Mouse (Mus musculus) small intestine, adult 2 months (tissue): ENCODE measurements around the gene Pi4k2b.

ENCODE experiments used
- CTCF ChIP-seq: fragments of 200-500 bp; IDR thresholded peaks from 2 replicates; pipeline ENCODE4 v1.5.1; 2012; ENCODE audit warnings: low read depth, mild to moderate bottlenecking, control low read depth, inconsistent platforms, low read length, moderate library complexity, mixed read lengths; ENCODE audit not compliant: insufficient replicate concordance, insufficient read length; ENCODE audit errors: extremely low read depth
- POLR2A ChIP-seq: fragments of 200-500 bp; IDR thresholded peaks from 2 replicates; pipeline ENCODE4 v1.6.1; 2012; ENCODE audit warnings: low read depth, mild to moderate bottlenecking, control low read depth, inconsistent platforms, low read length, moderate library complexity

GRCm38 (mm10) chr5:52762586-52762985, 21.2 kb downstream of the Pi4k2b start:
- no peak for TF ChIP-seq CTCF
- TF ChIP-seq POLR2A: no peak
